Mouse (Mus musculus): Measurements from ENCODE around the gene Adam11. TPM values are rescaled to one million over a fixed set of nuclear protein-coding genes. Genes with fewer than 3 reads are reported as not detected.

Gene Adam11
- total RNA-seq, 2 experiments from 2014 or later, result 118 to 139 TPM

GRCm38 (mm10) chr11:102818121-102819020 is 57.1 kb downstream of the Adam11 start:
- no peak for DNase-seq (ENCODE audit: low spot score in 2 of 2)
- intact Hi-C loops (cut with DNase I), result loop anchor here (5.0 kb wide), 1 partner anchor 41 kb away; no protein-coding TSS in a partner anchor

- peak; percentile 15 to 44 for DNase-seq (ENCODE audit: low spot score in 2 of 2)
- intact Hi-C loops (cut with DNase I), result loop anchor here (5.0 kb wide), 1 partner anchor 42 kb away; no protein-coding TSS in a partner anchor
These were observed 58.0 kb downstream of the Adam11 start, which contains the start of gene Gjc1 for GRCm38 (mm10) chr11:102819021-102819782. TSS of gene Gjc1 (minus strand) at chr11:102819700.

GRCm38 (mm10) chr11:102819783-102820385 is 58.6 kb downstream of the Adam11 start:
- intact Hi-C loops (cut with DNase I), result loop anchor here (5.0 kb wide), 1 partner anchor 43 kb away; no protein-coding TSS in a partner anchor
- DNase-seq (ENCODE audit: low spot score in 2 of 2), result peak in 1 of 2 experiments; percentile 40

GRCm38 (mm10) chr11:102820432-102820831 is 59.2 kb downstream of the Adam11 start:
- intact Hi-C loops (cut with DNase I), result no loop called here
- DNase-seq (ENCODE audit: low spot score in 2 of 2), result no peak

DNA sequence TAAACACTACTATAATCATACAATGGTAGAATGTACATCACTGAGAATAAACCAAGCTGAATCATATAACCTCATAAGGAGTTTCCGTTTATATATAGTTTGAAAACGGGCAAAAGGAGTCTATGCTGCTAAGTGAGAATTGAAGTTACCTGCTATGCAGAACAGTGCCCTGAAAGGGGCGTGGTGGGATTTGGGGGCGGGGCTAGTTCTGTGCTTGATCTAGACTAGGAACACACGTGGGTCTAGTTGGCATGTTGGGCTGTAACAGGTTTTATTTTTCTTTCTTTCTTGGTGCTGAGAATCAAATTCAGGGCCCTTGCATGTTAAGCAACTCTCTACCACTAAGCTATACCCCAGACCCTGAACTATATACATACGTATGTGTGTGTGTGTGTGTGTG is 60.0 kb downstream of the Adam11 start:
- DNase-seq (ENCODE audit: low spot score in 2 of 2), result no peak
- intact Hi-C loops (cut with DNase I), result no loop called here

GRCm38 (mm10) chr11:102826476-102826875 is 65.2 kb downstream of the Adam11 start:
- DNase-seq (ENCODE audit: low spot score in 2 of 2), result no peak

DNA sequence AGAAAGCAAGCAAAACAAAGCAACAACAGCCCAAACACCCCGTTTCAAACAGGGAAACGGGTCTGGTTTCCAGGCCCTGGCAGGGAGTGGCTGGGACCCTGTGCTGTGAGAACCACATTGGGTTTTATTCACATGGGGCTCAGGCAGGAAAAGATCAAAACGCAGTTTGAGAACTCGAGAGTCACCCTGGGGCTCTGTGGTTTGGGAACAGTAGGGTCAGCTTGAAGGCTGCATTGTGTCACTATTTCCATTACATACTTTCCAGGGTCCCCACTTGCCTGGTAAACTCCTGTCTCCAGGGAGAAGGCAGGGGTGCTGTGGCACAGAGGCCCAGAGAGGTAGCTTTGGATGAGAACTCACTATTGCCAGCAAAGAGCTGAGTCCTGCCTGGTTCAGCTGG is 65.9 kb downstream of the Adam11 start:
- intact Hi-C loops (cut with DNase I), result no loop called here
- DNase-seq (ENCODE audit: low spot score in 2 of 2), result no peak

More at GRCm38 (mm10) chr11:102826476-102826875, 65.2 kb downstream of the Adam11 start:
- intact Hi-C loops (cut with DNase I), result no loop called here

Other genes starting within 250 kb of the Adam11 start
- gene Gpatch8, start 205.0 kb upstream of the Adam11 start, total RNA-seq (2021), result 10 to 100 TPM; 46.6 to 55.7 TPM
- gene Gm11627, start 182.0 kb upstream of the Adam11 start, total RNA-seq (2021), result 1 to 10 TPM; 3.8 to 6.0 TPM
- gene Fzd2, start 157.0 kb upstream of the Adam11 start, total RNA-seq (2021), result 10 to 100 TPM in 1 of 2 experiments, 1 to 10 TPM in 1; 9.3 to 11.3 TPM
- not detected for gene Meioc, start 97.7 kb upstream of the Adam11 start, total RNA-seq (2021)
- 10 to 100 TPM; 28.2 to 30.3 TPM for gene Ccdc43, start 63.7 kb upstream of the Adam11 start, total RNA-seq (2021)
- 1 to 10 TPM; 7.3 to 8.0 TPM for gene Gjc1, start 58.3 kb downstream of the Adam11 start, total RNA-seq (2021)
- 1 to 10 TPM; 5.1 to 7.2 TPM for gene Higd1b, start 74.4 kb downstream of the Adam11 start, total RNA-seq (2021)
- gene Eftud2, start 119.5 kb downstream of the Adam11 start, total RNA-seq (2021), result 100 to 1,000 TPM; 108 to 116 TPM
- gene Ccdc103, start 119.8 kb downstream of the Adam11 start, total RNA-seq (2021), result 1 to 10 TPM; 1.7 to 2.7 TPM
- under 1 TPM in 1 of 2 experiments, not detected in 1; 0.27 TPM for gene Fam187a, start 123.7 kb downstream of the Adam11 start, total RNA-seq (2021)
- 100 to 1,000 TPM; 118 to 122 TPM for gene Gfap, start 139.5 kb downstream of the Adam11 start, total RNA-seq (2021)
- gene Kif18b, start 163.7 kb downstream of the Adam11 start, total RNA-seq (2021), result under 1 TPM; 0.28 to 0.41 TPM
- 10 to 100 TPM; 16.4 to 17.4 TPM for gene C1ql1, start 185.2 kb downstream of the Adam11 start, total RNA-seq (2021)